Mouse (Mus musculus) heart, postnatal 0 days (tissue): ENCODE measurements around the gene Ntpcr.

ENCODE experiments used
- CTCF ChIP-seq: IDR thresholded peaks from 2 replicates; pipeline ENCODE4 v1.5.1; 2016; ENCODE audit warnings: antibody characterized with exemption, control low read depth, low read depth
- EP300 ChIP-seq: IDR thresholded peaks from 2 replicates; pipeline ENCODE4 v1.6.1; 2016; ENCODE audit warnings: antibody characterized with exemption, low read depth

- TF ChIP-seq CTCF (no peak), EP300 (no peak)
These were observed 26.8 kb downstream of the Ntpcr start for GRCm38 (mm10) chr8:125756391-125757105.
